Mouse (Mus musculus): ENCODE results near the gene Fkbpl.
A peak's percentile ranks its signal among the peaks of the same experiment; 100 is the strongest.

Fkbpl gene

GRCm38 (mm10) chr17:34627093-34627942, 17.2 kb upstream of the Fkbpl start:
- DNase-seq, result peak; percentile 90 to 91

GRCm38 (mm10) chr17:34627943-34628643, 16.5 kb upstream of the Fkbpl start, which contains the start of gene Ppt2:
Gene Ppt2 (minus strand): TSS chr17:34628510.
- peak; percentile 83 to 90 for DNase-seq

- DNase-seq, result peak in 1 of 2 experiments; percentile 26
Observed at GRCm38 (mm10) chr17:34628644-34628967, 16.0 kb upstream of the Fkbpl start.

GRCm38 (mm10) chr17:34629221-34629751, 15.3 kb upstream of the Fkbpl start, which contains the start of gene Prrt1:
Gene Prrt1 (plus strand): TSS chr17:34629533.
- DNase-seq, result peak; percentile 61 to 74

GRCm38 (mm10) chr17:34629796-34630603, 14.6 kb upstream of the Fkbpl start:
- peak; percentile 82 for DNase-seq

- peak; percentile 73 to 74 for DNase-seq
Observed at GRCm38 (mm10) chr17:34630761-34631301, 13.7 kb upstream of the Fkbpl start.

- DNase-seq, result peak; percentile 62 to 63
Observed at GRCm38 (mm10) chr17:34631647-34632046, 12.9 kb upstream of the Fkbpl start.

- peak; percentile 73 to 77 for DNase-seq
Observed at GRCm38 (mm10) chr17:34632261-34632691, 12.3 kb upstream of the Fkbpl start.

- DNase-seq, result no peak
Observed at GRCm38 (mm10) chr17:34635671-34636070, 8.9 kb upstream of the Fkbpl start.

- DNase-seq, result no peak
Observed at GRCm38 (mm10) chr17:34637459-34637858, 7.1 kb upstream of the Fkbpl start.

- DNase-seq, result no peak
Observed at GRCm38 (mm10) chr17:34639461-34640255, 4.9 kb upstream of the Fkbpl start.

- peak; percentile 79 to 88 for DNase-seq
Observed at GRCm38 (mm10) chr17:34640778-34641601, 3.6 kb upstream of the Fkbpl start.

- no peak for DNase-seq
Observed at GRCm38 (mm10) chr17:34641945-34642344, 2.6 kb upstream of the Fkbpl start.

- peak in 1 of 2 experiments; percentile 9 for DNase-seq
Observed at GRCm38 (mm10) chr17:34643379-34643778, 1.2 kb upstream of the Fkbpl start.

GRCm38 (mm10) chr17:34643944-34644343, 620 bp upstream of the Fkbpl start:
- peak; percentile 52 to 67 for DNase-seq

- peak; percentile 17 to 21 for DNase-seq
Observed at GRCm38 (mm10) chr17:34645256-34645829, 779 bp downstream of the Fkbpl start.

- DNase-seq, result peak; percentile 36 to 60
Observed at GRCm38 (mm10) chr17:34645831-34646511, 1.4 kb downstream of the Fkbpl start.

- peak; percentile 94 for DNase-seq
Observed at GRCm38 (mm10) chr17:34646906-34647787, 2.6 kb downstream of the Fkbpl start, which contains the start of gene Atf6b. Gene Atf6b (plus strand): TSS chr17:34647146.
